Mouse (Mus musculus) hindbrain, embryonic 10.5 days (tissue): ENCODE data around the gene Pcdh11x. TPM values are rescaled to one million over a fixed set of nuclear protein-coding genes. Genes with fewer than 3 reads are reported as not detected.
"Not testable (repeated sequence)": the region's sequence is repeated elsewhere in the genome, so short reads cannot be mapped to it uniquely, and the experiment has no call there.

Experiments used
- DNase-seq: peaks from one replicate; pipeline ENCODE4 v3.0.0-alpha.2; 2017; ENCODE audit warnings: low spot score
- H3K27ac ChIP-seq: fragments of 300-500 bp; sonication (generic); 2 replicates; pipeline ENCODE4 v1.5.1; 2016; ENCODE audit warnings: mild to moderate bottlenecking, moderate library complexity
- H3K27me3 ChIP-seq: fragments of 300-500 bp; sonication (generic); 2 replicates; pipeline ENCODE4 v1.6.1; 2016; ENCODE audit warnings: mild to moderate bottlenecking; ENCODE audit not compliant: poor library complexity, insufficient read depth, severe bottlenecking
- H3K36me3 ChIP-seq: fragments of 300-500 bp; sonication (generic); 2 replicates; pipeline ENCODE4 v1.6.1; 2016; ENCODE audit warnings: mild to moderate bottlenecking, moderate library complexity
- H3K4me1 ChIP-seq: fragments of 300-500 bp; sonication (generic); replicated peaks from 2 replicates; pipeline ENCODE4 v1.6.1; 2016; ENCODE audit warnings: mild to moderate bottlenecking
- H3K4me3 ChIP-seq: fragments of 300-500 bp; sonication (generic); 2 replicates; pipeline ENCODE4 v1.5.1; 2016; ENCODE audit warnings: mild to moderate bottlenecking, moderate library complexity
- H3K9me3 ChIP-seq: fragments of 300-500 bp; sonication (generic); 2 replicates; pipeline ENCODE4 v1.6.1; 2016; ENCODE audit warnings: mild to moderate bottlenecking, moderate library complexity
- WGBS: fragments of 180-500 bp; shearing (Covaris S2); methylation state at CpG from one replicate; pipeline ENCODE4 v1.1.7; 2016; 5-methylcytosine and 5-hydroxymethylcytosine counted together
- polyA plus RNA-seq: library from polyadenylated mRNA; unstranded; fragments of >200 nt; fragmentation: Nextera tagmentation; extraction: Ambion mirVana; gene quantifications from 2 replicates; pipeline ENCODE4 v1.2.1, GENCODE M21; 2016

Pcdh11x gene
- polyA plus RNA-seq, result 1.9 and 3.5 TPM in 2 replicates

- Histone ChIP-seq H3K4me3 (peak within 1 kb of the TSS; percentile 54), H3K9me3 (no peaks in the 10 kb centered on the region), H3K27ac (peak within 1 kb of the TSS; percentile 62), H3K36me3 (no peaks in the 10 kb centered on the region), H3K4me1 (0 out of 2 replicates have a peak, but pooled peaks cover 3% of the 10 kb centered on the region), H3K27me3 (peaks cover 5% of the 10 kb centered on the region; the same call in 1 of the 2 replicates)
- 11% methylated on average over 37 of the region's 40 CpGs for WGBS
- peak; percentile 65 for DNase-seq
Observed at GRCm38 (mm10) chrX:120290011-120290899, at the start of gene Pcdh11x. Gene Pcdh11x, plus strand, starts transcription at chrX:120290259.

- no peaks in the 10 kb centered on the region for H3K27me3 ChIP-seq
- 85% methylated on average over 2 of the region's 2 CpGs for WGBS
- no peak overlapping the region for H3K4me3 ChIP-seq
- H3K36me3 ChIP-seq, result no peaks in the 10 kb centered on the region
- H3K9me3 ChIP-seq, result no peaks in the 10 kb centered on the region
- H3K4me1 ChIP-seq, result no peaks in the 10 kb centered on the region
- DNase-seq, result no peak
- no peak overlapping the region for H3K27ac ChIP-seq
Observed at GRCm38 (mm10) chrX:120260089-120260488, 30.0 kb upstream of the Pcdh11x start.

GRCm38 (mm10) chrX:120285522-120285921, 4.5 kb upstream of the Pcdh11x start:
- Histone ChIP-seq H3K27me3 (no peaks in the 10 kb centered on the region), H3K9me3 (no peaks in the 10 kb centered on the region), H3K27ac (no peak overlapping the region), H3K4me1 (0 out of 2 replicates have a peak, but pooled peaks cover 3% of the 10 kb centered on the region), H3K36me3 (no peaks in the 10 kb centered on the region), H3K4me3 (no peak overlapping the region)
- DNase-seq, result no peak

- H3K27me3 ChIP-seq, result peaks cover 5% of the 10 kb centered on the region; the same call in 1 of the 2 replicates
- no peaks in the 10 kb centered on the region for H3K36me3 ChIP-seq
- no peaks in the 10 kb centered on the region for H3K9me3 ChIP-seq
- 0 out of 2 replicates have a peak, but pooled peaks cover 3% of the 10 kb centered on the region for H3K4me1 ChIP-seq
- 13% methylated on average over 1 of the region's 1 CpGs for WGBS
- DNase-seq, result no peak
- H3K4me3 ChIP-seq, result no peak overlapping the region
- H3K27ac ChIP-seq, result no peak overlapping the region
Observed at GRCm38 (mm10) chrX:120287502-120287901, 2.6 kb upstream of the Pcdh11x start.

GRCm38 (mm10) chrX:120290900-120291280, 831 bp downstream of the Pcdh11x start:
- WGBS, result 13% methylated on average over 18 of the region's 18 CpGs
- DNase-seq, result peak; percentile 12
- H3K27ac ChIP-seq, result no peak overlapping the region
- H3K9me3 ChIP-seq, result no peaks in the 10 kb centered on the region
- no peaks in the 10 kb centered on the region for H3K36me3 ChIP-seq
- peak overlapping the region; percentile 54 for H3K4me3 ChIP-seq
- peaks cover 5% of the 10 kb centered on the region; the same call in 1 of the 2 replicates for H3K27me3 ChIP-seq
- 0 out of 2 replicates have a peak, but pooled peaks cover 3% of the 10 kb centered on the region for H3K4me1 ChIP-seq

GRCm38 (mm10) chrX:120291696-120292095, 1.6 kb downstream of the Pcdh11x start:
- DNase-seq, result peak; percentile 19
- WGBS, result 13% methylated on average over 13 of the region's 13 CpGs
- no peaks in the 10 kb centered on the region for H3K36me3 ChIP-seq
- H3K4me1 ChIP-seq, result 0 out of 2 replicates have a peak, but pooled peaks cover 3% of the 10 kb centered on the region
- H3K4me3 ChIP-seq, result peak overlapping the region; percentile 54
- H3K27me3 ChIP-seq, result peaks cover 5% of the 10 kb centered on the region; the same call in 1 of the 2 replicates
- no peak overlapping the region for H3K27ac ChIP-seq
- H3K9me3 ChIP-seq, result no peaks in the 10 kb centered on the region

- H3K36me3 ChIP-seq, result no peaks in the 10 kb centered on the region
- peaks cover 5% of the 10 kb centered on the region; the same call in 1 of the 2 replicates for H3K27me3 ChIP-seq
- no peaks in the 10 kb centered on the region for H3K9me3 ChIP-seq
- peak; percentile 70 for DNase-seq
- 5% methylated on average over 43 of the region's 46 CpGs for WGBS
- peak overlapping the region; percentile 54 for H3K4me3 ChIP-seq
- peak overlapping the region; percentile 83 for H3K27ac ChIP-seq
- H3K4me1 ChIP-seq, result 0 out of 2 replicates have a peak, but pooled peaks cover 3% of the 10 kb centered on the region
Observed at GRCm38 (mm10) chrX:120292832-120293750, 3.0 kb downstream of the Pcdh11x start.

- Histone ChIP-seq H3K27me3 (no peaks in the 10 kb centered on the region), H3K36me3 (no peaks in the 10 kb centered on the region), H3K4me1 (no peaks in the 10 kb centered on the region), H3K4me3 (no peak overlapping the region), H3K27ac (no peak overlapping the region), H3K9me3 (no peaks in the 10 kb centered on the region)
- WGBS, result 74% methylated on average over 2 of the region's 2 CpGs
- no peak for DNase-seq
Observed at GRCm38 (mm10) chrX:120301469-120302175, 11.6 kb downstream of the Pcdh11x start.

GRCm38 (mm10) chrX:120312995-120313394, 22.9 kb downstream of the Pcdh11x start, which contains the start of gene H2afb3:
Gene H2afb3, minus strand, starts transcription at chrX:120313095.
- not testable (repeated sequence) for H3K4me1 ChIP-seq, H3K27me3 ChIP-seq, DNase-seq, H3K4me3 ChIP-seq, H3K36me3 ChIP-seq, H3K9me3 ChIP-seq, H3K27ac ChIP-seq
- WGBS, result 90% methylated on average over 9 of the region's 10 CpGs

- no peaks in the 10 kb centered on the region for H3K9me3 ChIP-seq
- WGBS, result 76% methylated on average over 1 of the region's 1 CpGs
- no peak for DNase-seq
Observed at GRCm38 (mm10) chrX:120466225-120466624, 176.2 kb downstream of the Pcdh11x start.

GRCm38 (mm10) chrX:120486428-120486827, 196.4 kb downstream of the Pcdh11x start:
- no peaks in the 10 kb centered on the region for H3K27me3 ChIP-seq
- H3K9me3 ChIP-seq, result no peaks in the 10 kb centered on the region
- no peaks in the 10 kb centered on the region for H3K36me3 ChIP-seq
- H3K27ac ChIP-seq, result no peak overlapping the region
- DNase-seq, result no peak
- H3K4me1 ChIP-seq, result no peaks in the 10 kb centered on the region
- H3K4me3 ChIP-seq, result no peak overlapping the region

More at GRCm38 (mm10) chrX:120466225-120466624, 176.2 kb downstream of the Pcdh11x start:
- Histone ChIP-seq H3K4me1 (no peaks in the 10 kb centered on the region), H3K36me3 (no peaks in the 10 kb centered on the region), H3K27me3 (no peaks in the 10 kb centered on the region), H3K4me3 (no peak overlapping the region), H3K27ac (no peak overlapping the region)

- Histone ChIP-seq H3K9me3 (no peaks in the 10 kb centered on the region), H3K27me3 (no peaks in the 10 kb centered on the region), H3K4me1 (no peaks in the 10 kb centered on the region), H3K36me3 (no peaks in the 10 kb centered on the region), H3K27ac (no peak overlapping the region), H3K4me3 (no peak overlapping the region)
- 88% methylated on average over 3 of the region's 3 CpGs for WGBS
- no peak for DNase-seq
Observed at GRCm38 (mm10) chrX:120524986-120525385, 234.9 kb downstream of the Pcdh11x start.
